Mouse (Mus musculus): ENCODE data around the gene Daglb.

The Daglb gene

GRCm38 (mm10) chr5:143464100-143464756 lies at the start of gene Daglb:
TSS of gene Daglb (plus strand) at chr5:143464584.
- DNase-seq: peak; percentile 89

- DNase-seq: no peak
These were observed 42.9 kb upstream of the Daglb start for GRCm38 (mm10) chr5:143421484-143421883.

- DNase-seq: no peak
These were observed 41.4 kb upstream of the Daglb start for GRCm38 (mm10) chr5:143422990-143423389.

GRCm38 (mm10) chr5:143423899-143424519 lies 40.4 kb upstream of the Daglb start:
- DNase-seq: peak; percentile 75

GRCm38 (mm10) chr5:143434421-143434820 lies 30.0 kb upstream of the Daglb start:
- peak; percentile 81 for DNase-seq

- no peak for DNase-seq
These were observed 23.1 kb upstream of the Daglb start for GRCm38 (mm10) chr5:143441298-143441697.

- no peak for DNase-seq
These were observed 22.6 kb upstream of the Daglb start for GRCm38 (mm10) chr5:143441753-143442152.

GRCm38 (mm10) chr5:143463671-143464070 lies 713 bp upstream of the Daglb start:
- no peak for DNase-seq

- peak; percentile 26 for DNase-seq
These were observed 354 bp downstream of the Daglb start for GRCm38 (mm10) chr5:143464757-143465118.

- DNase-seq: no peak
These were observed 1.0 kb downstream of the Daglb start for GRCm38 (mm10) chr5:143465156-143466085.

- DNase-seq: no peak
These were observed 2.7 kb downstream of the Daglb start for GRCm38 (mm10) chr5:143466891-143467669.

- no peak for DNase-seq
These were observed 3.5 kb downstream of the Daglb start for GRCm38 (mm10) chr5:143467931-143468330.

GRCm38 (mm10) chr5:143469628-143470027 lies 5.2 kb downstream of the Daglb start:
- no peak for DNase-seq

GRCm38 (mm10) chr5:143470421-143471164 lies 6.2 kb downstream of the Daglb start:
- peak; percentile 49 for DNase-seq

GRCm38 (mm10) chr5:143471165-143471546 lies 6.8 kb downstream of the Daglb start:
- DNase-seq: no peak

- no peak for DNase-seq
These were observed 7.7 kb downstream of the Daglb start for GRCm38 (mm10) chr5:143471953-143472618.

GRCm38 (mm10) chr5:143475153-143475844 lies 10.9 kb downstream of the Daglb start:
- no peak for DNase-seq

GRCm38 (mm10) chr5:143476013-143476412 lies 11.6 kb downstream of the Daglb start:
- no peak for DNase-seq

GRCm38 (mm10) chr5:143477901-143478300 lies 13.5 kb downstream of the Daglb start:
- DNase-seq: no peak

- DNase-seq: no peak
These were observed 20.6 kb downstream of the Daglb start for GRCm38 (mm10) chr5:143484955-143485354.

- no peak for DNase-seq
These were observed 22.8 kb downstream of the Daglb start for GRCm38 (mm10) chr5:143487193-143487592.

Data from lung, postnatal 14 days (tissue).